Mouse (Mus musculus): ENCODE data around the gene Afmid. TPM values are rescaled to one million over a fixed set of nuclear protein-coding genes. Genes with fewer than 3 reads are reported as not detected.
A peak's percentile ranks its signal among the peaks of the same experiment; 100 is the strongest.

Gene Afmid
- polyA plus RNA-seq, 1 experiment = 11.1 TPM

DNA sequence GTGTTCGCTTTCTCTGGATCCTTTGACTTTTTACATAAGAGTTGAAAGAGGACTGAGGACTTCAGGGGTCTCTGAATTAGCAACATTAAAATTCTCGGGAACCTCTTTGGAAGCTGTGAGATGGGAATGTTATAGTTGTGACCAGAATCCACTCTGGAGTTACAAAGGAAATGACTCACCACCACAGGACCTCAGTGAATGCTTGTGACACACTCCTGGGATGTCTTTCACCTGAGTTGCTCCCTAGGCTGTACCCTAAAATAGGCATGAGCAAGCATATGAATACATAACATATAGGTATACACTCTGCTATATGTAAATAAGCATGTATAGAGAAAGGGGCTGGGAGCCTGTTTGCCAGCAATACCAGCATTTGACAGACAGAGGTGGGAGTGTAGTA, 17.7 kb downstream of the Afmid start:
- no peak for TF ChIP-seq POLR2A (IDR thresholded peaks at IDR 0.05; ENCODE audit: low read depth, low read length)
- no peak for TF ChIP-seq CTCF (IDR thresholded peaks at IDR 0.05; ENCODE audit: extremely low read depth, insufficient read length, insufficient replicate concordance, low read depth, low read length)
- no peaks in the 10 kb centered on the region for H3K27me3 ChIP-seq (ENCODE audit: control insufficient read depth, insufficient read depth, low read length)
- no peak overlapping the region for H3K4me3 ChIP-seq (ENCODE audit: low read depth, low read length)
- H3K36me3 ChIP-seq (ENCODE audit: control insufficient read depth, insufficient read depth, low read length) = no peaks in the 10 kb centered on the region
- 90% methylated on average over 2 of the region's 2 CpGs for WGBS
- peaks cover 23% of the 10 kb centered on the region for H3K4me1 ChIP-seq (ENCODE audit: control insufficient read depth, insufficient read depth, insufficient read length, low read length)
- H3K27ac ChIP-seq (ENCODE audit: insufficient read depth, low read depth, low read length) = no peak overlapping the region

DNA sequence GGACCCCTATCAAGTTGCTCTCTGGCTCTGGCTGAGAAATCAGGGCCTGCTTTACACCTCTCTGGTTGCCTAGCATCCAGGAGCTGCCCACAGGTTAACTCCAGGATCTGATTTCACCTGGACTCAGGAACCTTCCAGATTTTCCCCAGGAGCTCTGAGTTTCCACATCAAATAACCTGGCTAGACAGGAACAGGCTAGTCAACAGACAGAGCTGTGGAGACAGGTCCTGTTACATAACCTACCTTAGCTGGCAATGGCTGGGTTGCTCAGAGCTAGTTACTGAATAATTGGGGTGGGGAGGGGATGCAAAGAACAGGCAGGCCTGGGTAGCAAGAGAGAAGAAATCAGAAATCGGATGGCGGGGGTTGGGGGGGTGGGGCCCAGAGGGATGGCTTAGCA, 19.3 kb downstream of the Afmid start:
- WGBS = 83% methylated on average over 2 of the region's 2 CpGs
- H3K36me3 ChIP-seq (ENCODE audit: control insufficient read depth, insufficient read depth, low read length) = no peaks in the 10 kb centered on the region
- H3K4me1 ChIP-seq (ENCODE audit: control insufficient read depth, insufficient read depth, insufficient read length, low read length) = peaks cover 13% of the 10 kb centered on the region
- TF ChIP-seq POLR2A (IDR thresholded peaks at IDR 0.05; ENCODE audit: low read depth, low read length) = no peak
- TF ChIP-seq CTCF (IDR thresholded peaks at IDR 0.05; ENCODE audit: extremely low read depth, insufficient read length, insufficient replicate concordance, low read depth, low read length) = no peak
- H3K27me3 ChIP-seq (ENCODE audit: control insufficient read depth, insufficient read depth, low read length) = no peaks in the 10 kb centered on the region
- H3K4me3 ChIP-seq (ENCODE audit: low read depth, low read length) = no peak overlapping the region
- H3K27ac ChIP-seq (ENCODE audit: insufficient read depth, low read depth, low read length) = no peak overlapping the region

- H3K4me3 ChIP-seq (ENCODE audit: low read depth, low read length) = no peak overlapping the region
- TF ChIP-seq POLR2A (IDR thresholded peaks at IDR 0.05; ENCODE audit: low read depth, low read length) (no peak), CTCF (IDR thresholded peaks at IDR 0.05; ENCODE audit: extremely low read depth, insufficient read length, insufficient replicate concordance, low read depth, low read length) (no peak)
- H3K4me1 ChIP-seq (ENCODE audit: control insufficient read depth, insufficient read depth, insufficient read length, low read length) = peaks cover 13% of the 10 kb centered on the region
- H3K36me3 ChIP-seq (ENCODE audit: control insufficient read depth, insufficient read depth, low read length) = no peaks in the 10 kb centered on the region
- H3K27me3 ChIP-seq (ENCODE audit: control insufficient read depth, insufficient read depth, low read length) = no peaks in the 10 kb centered on the region
- WGBS = 85% methylated on average over 2 of the region's 2 CpGs
- no peak overlapping the region for H3K27ac ChIP-seq (ENCODE audit: insufficient read depth, low read depth, low read length)
Observed at GRCm38 (mm10) chr11:117845651-117846050, 19.9 kb downstream of the Afmid start.

DNA sequence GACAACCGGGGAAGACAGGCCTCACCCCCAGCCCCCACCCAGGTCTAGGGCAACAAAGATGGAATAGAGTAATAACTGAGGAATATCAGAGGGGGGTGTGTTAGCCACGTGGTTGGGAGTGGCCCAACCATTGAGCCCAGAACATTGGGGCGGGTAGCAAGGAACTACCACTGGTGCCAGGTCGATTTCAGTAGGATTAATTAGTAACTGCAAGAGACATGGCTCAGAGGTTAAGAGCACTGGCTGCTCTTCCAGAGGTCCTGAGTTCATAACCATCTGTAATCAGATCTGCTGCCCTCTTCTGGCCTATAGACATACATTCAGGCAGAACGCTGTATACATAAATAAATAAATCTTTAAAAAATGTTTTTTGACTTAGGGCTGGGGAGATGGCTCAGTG, 20.9 kb downstream of the Afmid start:
- Histone ChIP-seq H3K36me3 (ENCODE audit: control insufficient read depth, insufficient read depth, low read length) (no peaks in the 10 kb centered on the region), H3K27me3 (ENCODE audit: control insufficient read depth, insufficient read depth, low read length) (no peaks in the 10 kb centered on the region), H3K4me3 (ENCODE audit: low read depth, low read length) (no peak overlapping the region), H3K27ac (ENCODE audit: insufficient read depth, low read depth, low read length) (peak overlapping the region; percentile 60), H3K4me1 (ENCODE audit: control insufficient read depth, insufficient read depth, insufficient read length, low read length) (peaks cover 13% of the 10 kb centered on the region)
- WGBS = 16% methylated on average over 5 of the region's 5 CpGs
- TF ChIP-seq POLR2A (IDR thresholded peaks at IDR 0.05; ENCODE audit: low read depth, low read length) (no peak), CTCF (IDR thresholded peaks at IDR 0.05; ENCODE audit: extremely low read depth, insufficient read length, insufficient replicate concordance, low read depth, low read length) (no peak)

GRCm38 (mm10) chr11:117847593-117848215, 22.0 kb downstream of the Afmid start:
- TF ChIP-seq CTCF (IDR thresholded peaks at IDR 0.05; ENCODE audit: extremely low read depth, insufficient read length, insufficient replicate concordance, low read depth, low read length) (no peak), POLR2A (IDR thresholded peaks at IDR 0.05; ENCODE audit: low read depth, low read length) (no peak)
- H3K4me3 ChIP-seq (ENCODE audit: low read depth, low read length) = peak overlapping the region; percentile 67; the same call in 1 of the 2 replicates
- peaks cover 13% of the 10 kb centered on the region for H3K4me1 ChIP-seq (ENCODE audit: control insufficient read depth, insufficient read depth, insufficient read length, low read length)
- H3K27ac ChIP-seq (ENCODE audit: insufficient read depth, low read depth, low read length) = peak overlapping the region; percentile 91
- H3K27me3 ChIP-seq (ENCODE audit: control insufficient read depth, insufficient read depth, low read length) = no peaks in the 10 kb centered on the region
- no peaks in the 10 kb centered on the region for H3K36me3 ChIP-seq (ENCODE audit: control insufficient read depth, insufficient read depth, low read length)
- WGBS = 49% methylated on average over 7 of the region's 7 CpGs

DNA sequence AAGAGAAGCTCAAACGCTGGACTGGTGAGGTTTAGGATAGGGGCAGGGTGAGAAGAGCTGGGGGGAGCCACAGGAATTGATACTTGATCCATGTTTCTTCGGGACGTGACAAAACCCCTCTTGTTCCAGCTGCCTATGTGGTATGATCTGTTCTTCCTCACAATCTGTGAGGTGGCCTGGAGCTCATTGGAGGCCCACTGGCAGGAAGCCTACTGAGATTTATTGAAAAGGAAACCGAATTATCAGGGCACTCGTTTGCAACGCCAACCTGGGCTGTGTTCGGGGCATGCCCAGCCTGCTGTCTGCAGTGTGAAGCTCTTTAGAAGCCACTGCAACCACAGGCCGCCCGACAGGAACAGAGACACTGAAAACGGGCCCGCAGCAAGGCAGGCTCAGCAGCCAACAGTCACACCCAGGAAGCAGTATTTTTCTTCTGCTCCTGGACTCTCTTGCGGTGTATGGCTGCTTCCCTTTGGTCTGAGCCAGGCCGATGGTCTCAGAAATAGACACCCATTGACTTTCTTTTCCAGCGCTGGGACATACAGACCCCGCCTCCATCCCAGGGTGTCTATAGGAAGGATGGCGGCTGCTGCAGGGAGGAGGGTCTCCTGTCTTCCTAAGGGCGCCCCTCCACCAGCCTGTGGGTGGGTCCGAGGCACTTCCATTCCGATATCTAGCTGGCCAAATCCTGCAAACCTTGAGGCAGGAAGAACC, 22.7 kb downstream of the Afmid start:
- 2% methylated on average over 19 of the region's 19 CpGs for WGBS
- 0 out of 2 replicates have a peak, but pooled peaks cover 3% of the 10 kb centered on the region for H3K36me3 ChIP-seq (ENCODE audit: control insufficient read depth, insufficient read depth, low read length)
- H3K4me1 ChIP-seq (ENCODE audit: control insufficient read depth, insufficient read depth, insufficient read length, low read length) = peaks cover 13% of the 10 kb centered on the region
- H3K27me3 ChIP-seq (ENCODE audit: control insufficient read depth, insufficient read depth, low read length) = no peaks in the 10 kb centered on the region
- peak overlapping the region; percentile 67 for H3K4me3 ChIP-seq (ENCODE audit: low read depth, low read length)
- peak overlapping the region; percentile 91 for H3K27ac ChIP-seq (ENCODE audit: insufficient read depth, low read depth, low read length)
- TF ChIP-seq CTCF (IDR thresholded peaks at IDR 0.05; ENCODE audit: extremely low read depth, insufficient read length, insufficient replicate concordance, low read depth, low read length) = no peak
- no peak for TF ChIP-seq POLR2A (IDR thresholded peaks at IDR 0.05; ENCODE audit: low read depth, low read length)

- under 1% methylated on average over 51 of the region's 51 CpGs for WGBS
- Histone ChIP-seq H3K4me3 (ENCODE audit: low read depth, low read length) (peak within 1 kb of the TSS; percentile 80), H3K36me3 (ENCODE audit: control insufficient read depth, insufficient read depth, low read length) (0 out of 2 replicates have a peak, but pooled peaks cover 5% of the 10 kb centered on the region), H3K4me1 (ENCODE audit: control insufficient read depth, insufficient read depth, insufficient read length, low read length) (peaks cover 13% of the 10 kb centered on the region), H3K27me3 (ENCODE audit: control insufficient read depth, insufficient read depth, low read length) (no peaks in the 10 kb centered on the region), H3K27ac (ENCODE audit: insufficient read depth, low read depth, low read length) (peak within 1 kb of the TSS; percentile 91)
- TF ChIP-seq POLR2A (IDR thresholded peaks at IDR 0.05; ENCODE audit: low read depth, low read length) = peak; percentile 90
- TF ChIP-seq CTCF (IDR thresholded peaks at IDR 0.05; ENCODE audit: extremely low read depth, insufficient read length, insufficient replicate concordance, low read depth, low read length) = no peak
Observed at GRCm38 (mm10) chr11:117848985-117849671, 23.4 kb downstream of the Afmid start, which contains the start of gene Birc5. Gene Birc5, plus strand, starts transcription at chr11:117849251.
